Mouse (Mus musculus): ENCODE data around the gene Mus81. TPM values are rescaled to one million over a fixed set of nuclear protein-coding genes. Genes with fewer than 3 reads are reported as not detected.

The Mus81 gene
- 10 to 100 TPM; 17.1 to 18.7 TPM for total RNA-seq (2023)

DNA sequence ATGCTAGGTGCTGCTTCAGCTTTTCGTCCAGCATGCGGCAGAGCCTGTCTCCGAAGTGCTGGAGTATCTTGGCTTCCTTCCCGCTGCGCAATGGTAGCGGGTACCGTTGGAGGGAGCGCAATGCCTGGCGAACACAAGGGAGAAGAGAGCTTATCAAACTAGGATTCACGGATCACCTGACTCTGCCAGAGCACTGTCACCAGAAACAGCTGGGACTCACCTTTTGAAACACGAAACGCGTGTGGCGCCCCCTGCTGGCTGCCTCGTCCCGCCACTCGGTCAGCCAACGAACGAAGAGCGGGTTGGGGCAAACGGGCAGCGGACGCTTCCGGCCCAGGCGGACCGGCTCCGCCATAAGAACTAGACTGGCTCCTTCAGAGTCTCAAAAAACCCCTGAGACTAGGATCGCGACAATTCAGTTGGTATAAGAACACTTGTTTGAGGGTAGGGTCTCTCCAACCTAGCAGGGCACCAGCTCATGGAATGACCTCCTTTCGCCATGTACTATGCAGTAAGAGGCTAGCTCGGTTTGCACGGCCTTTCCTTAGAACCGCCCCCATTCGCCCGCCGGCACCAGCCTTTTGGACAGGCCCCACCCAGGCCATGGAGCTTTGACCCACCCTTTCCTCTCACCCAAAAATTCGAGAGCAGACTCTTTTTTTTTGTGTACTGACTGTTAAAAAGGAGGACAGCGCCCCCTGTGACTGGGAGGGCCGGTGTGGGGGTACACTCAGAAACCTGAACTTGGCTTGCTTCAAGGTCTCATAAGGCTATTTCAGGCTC is at the start of gene Mus81:
Mus81 (minus strand) TSS at position 635 of the 783 bp plus-strand sequence.

DNA sequence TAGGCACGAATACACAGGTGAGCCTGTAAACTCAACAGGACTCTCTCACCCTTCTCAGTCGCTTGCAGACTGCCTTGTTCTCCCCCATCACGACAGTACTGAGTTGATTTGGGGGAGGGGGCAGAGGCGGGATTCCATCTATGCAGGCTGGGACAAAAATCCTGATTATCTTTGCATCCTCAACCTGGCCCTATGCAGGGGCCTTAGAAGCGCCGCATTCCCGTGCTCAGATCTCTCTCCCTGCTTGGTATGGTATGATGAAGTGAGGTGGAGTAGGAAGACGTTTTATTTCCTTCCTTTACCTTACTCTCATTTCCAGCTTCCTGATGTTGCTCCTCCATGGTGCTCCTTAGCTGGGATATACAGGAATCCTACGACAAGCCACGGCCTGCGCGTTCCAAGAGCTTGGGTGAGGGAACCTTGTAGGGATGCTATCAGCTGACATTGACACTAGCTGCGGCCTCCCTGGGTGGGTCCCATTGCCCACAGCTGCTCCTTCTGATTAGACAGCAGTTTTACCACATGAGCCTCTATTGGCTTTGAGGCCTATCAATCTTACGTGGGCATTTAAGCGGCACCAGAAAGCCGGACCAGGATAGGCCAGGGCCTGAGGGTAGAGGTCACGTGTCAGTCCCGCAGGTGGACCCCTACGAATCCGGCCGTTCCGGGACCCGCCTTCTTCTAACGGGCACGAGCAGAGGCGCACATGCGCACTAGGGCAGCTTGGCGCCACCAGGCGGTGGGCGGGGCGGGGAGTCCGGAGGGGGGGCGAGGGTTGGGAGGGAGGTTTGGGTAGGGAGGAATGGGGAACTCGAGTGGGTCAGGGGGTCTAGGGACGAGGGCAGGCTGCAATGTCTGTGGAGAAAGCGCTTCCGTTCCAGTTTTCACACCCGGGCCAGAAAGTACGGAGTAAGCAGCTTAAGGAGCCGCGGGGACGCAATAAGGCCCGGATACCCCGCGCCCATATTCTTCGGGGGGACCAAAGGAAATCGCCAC is 22.1 kb upstream of the Mus81 start, which contains the start of gene Snx32:
Snx32 (minus strand) TSS at position 508 of the 996 bp plus-strand sequence.

DNA sequence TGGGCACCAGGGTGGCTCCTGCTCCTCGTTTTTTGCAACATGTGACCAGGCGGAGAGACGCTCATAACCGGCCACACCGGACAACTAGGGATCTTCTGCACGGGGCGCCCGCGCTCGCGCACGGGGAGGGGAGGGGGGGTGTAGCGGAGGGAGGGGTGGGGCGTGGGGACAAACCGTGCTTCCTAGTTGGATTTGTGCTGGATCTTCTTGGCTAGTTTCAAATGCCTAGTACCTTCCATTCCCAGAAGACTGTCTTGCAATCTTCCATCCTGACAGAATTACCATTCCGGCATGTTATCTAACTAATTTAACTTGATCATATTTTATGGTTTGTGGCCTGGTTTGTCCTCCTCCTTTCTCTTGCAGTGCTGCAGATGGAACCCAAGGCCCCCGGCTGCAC is 15.5 kb upstream of the Mus81 start, which contains the start of gene 1700020D05Rik:
1700020D05Rik (minus strand) TSS at position 101 of the 400 bp plus-strand sequence.

DNA sequence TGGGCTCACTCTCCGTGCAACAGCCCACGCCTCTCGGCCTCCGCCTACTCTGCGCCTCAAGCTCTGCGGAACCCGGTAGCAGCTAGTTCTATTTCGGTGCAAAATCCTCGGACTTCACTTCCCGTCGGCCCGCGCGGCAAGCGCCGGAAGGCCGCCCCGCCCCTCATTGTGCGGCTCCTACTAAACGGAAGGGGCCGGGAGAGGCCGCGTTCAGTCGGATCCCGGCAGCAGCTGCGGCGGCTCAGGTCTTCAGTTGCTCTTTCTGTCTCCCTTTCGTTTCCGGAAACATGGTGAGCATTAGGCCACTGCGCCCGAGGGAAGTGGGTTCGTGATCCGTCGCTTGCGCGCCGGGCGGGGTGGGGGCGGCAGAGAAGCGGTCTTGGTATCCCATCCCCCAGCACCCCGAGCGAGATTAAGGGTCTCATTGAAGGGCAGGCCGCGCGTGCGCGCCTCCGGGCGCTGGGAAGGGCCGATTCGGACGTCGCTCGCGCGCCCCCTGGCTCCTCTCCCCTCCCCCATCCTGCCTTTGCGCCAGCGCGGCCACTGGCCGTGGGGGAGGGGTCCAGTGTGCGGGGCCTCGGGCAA is 2.2 kb upstream of the Mus81 start, which contains the start of gene Cfl1:
Cfl1 (plus strand) TSS at position 143 of the 585 bp plus-strand sequence.

DNA sequence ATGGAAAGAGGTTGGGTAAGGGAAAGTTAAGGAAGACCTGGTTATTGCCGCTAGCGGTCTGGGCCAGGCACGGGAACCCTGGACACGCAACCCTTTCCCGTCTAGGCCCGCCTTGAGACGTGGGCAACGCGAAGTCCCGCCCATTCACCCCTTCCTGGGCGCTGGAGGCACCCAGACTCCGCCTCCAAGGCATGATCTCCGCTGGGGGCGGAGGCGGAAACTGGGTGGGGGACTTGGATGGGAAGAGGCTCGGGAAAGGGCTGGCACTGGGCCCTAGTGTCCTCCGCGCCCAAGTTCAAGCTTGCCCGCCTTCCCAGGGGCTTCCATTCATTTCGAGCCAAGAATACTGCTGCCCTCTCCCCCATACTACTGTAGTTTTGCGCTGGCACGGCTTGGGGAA is 14.5 kb downstream of the Mus81 start, which contains the start of gene Efemp2:
Efemp2 (plus strand) TSS at position 235 of the 400 bp plus-strand sequence.

DNA sequence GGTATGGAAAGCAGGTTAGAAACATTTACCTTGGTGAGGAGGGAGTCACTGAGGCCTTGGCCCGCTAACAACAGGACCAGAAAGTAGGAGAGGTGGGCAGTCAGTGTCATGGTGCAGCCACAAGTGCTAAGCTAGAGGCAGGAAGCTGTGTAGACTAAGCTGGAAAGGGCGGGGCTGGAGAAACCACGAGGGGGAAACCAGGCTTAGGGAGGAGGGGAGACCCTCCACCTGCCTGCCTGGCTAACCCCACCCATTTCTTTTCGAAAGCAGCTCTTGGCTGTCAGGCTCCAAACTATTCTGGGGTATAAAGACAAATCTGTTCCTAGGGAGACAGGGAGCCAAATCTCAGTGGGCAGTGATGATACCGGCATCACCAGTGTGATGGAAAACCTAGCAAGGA is 19.8 kb downstream of the Mus81 start, which contains the start of gene Ctsw:
Ctsw (minus strand) TSS at position 134 of the 400 bp plus-strand sequence.

DNA sequence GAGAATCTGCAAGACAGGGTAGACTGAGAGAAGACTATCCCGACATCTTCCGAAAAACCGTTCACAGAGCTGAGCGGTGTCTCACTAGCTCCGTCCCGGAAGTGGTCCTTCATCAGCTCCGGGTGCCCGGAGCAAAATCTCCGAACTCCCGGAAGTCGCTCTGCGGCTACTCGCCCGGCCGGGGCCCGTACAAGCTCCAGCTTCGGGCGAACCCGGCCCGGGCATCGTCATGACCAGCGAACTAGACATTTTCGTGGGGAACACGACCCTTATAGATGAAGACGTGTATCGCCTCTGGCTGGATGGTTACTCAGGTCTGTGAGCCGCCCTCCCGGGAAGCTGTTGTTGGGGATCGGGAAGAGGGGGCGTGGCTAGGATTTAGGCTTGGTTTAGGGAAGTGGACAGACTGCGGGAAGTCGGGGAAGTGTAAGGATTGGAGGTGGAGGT is 27.7 kb downstream of the Mus81 start, which contains the start of gene Fibp:
Fibp (plus strand) TSS at position 151 of the 447 bp plus-strand sequence.

DNA sequence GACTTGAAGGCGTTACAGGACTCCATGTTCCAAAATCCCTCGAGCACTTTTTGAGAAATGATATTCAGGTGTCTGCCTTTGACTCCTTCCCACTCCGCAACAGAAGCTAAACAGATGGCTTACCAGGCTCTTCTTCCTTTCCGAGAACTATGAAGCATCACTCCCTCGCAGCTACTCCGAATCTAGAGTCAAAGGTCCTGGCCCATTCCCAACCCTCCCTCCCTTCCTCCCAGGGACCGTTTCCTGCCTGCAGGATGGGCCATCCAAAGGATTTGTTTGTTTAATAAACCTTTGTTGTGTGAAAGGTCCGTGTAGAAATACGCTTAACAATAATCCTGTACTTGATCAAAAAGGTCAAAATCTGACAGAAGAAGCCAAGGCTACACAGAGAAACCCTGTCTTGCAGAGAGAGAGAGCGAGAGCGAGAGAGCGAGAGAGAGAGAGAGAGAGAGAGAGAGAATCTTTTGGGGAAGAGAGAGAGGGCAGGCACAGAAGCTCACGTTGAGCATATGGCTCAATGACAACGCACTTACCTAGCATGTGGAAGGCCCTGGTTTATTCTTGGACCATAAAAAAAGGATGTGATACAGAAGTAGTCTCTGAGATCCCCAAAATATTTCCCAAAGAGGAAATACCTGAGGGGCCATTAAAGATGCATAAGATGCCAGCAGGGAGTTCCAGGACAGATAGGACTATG is 30.3 kb downstream of the Mus81 start, which contains the start of gene Ccdc85b:
Ccdc85b (minus strand) TSS at position 149 of the 697 bp plus-strand sequence.

DNA sequence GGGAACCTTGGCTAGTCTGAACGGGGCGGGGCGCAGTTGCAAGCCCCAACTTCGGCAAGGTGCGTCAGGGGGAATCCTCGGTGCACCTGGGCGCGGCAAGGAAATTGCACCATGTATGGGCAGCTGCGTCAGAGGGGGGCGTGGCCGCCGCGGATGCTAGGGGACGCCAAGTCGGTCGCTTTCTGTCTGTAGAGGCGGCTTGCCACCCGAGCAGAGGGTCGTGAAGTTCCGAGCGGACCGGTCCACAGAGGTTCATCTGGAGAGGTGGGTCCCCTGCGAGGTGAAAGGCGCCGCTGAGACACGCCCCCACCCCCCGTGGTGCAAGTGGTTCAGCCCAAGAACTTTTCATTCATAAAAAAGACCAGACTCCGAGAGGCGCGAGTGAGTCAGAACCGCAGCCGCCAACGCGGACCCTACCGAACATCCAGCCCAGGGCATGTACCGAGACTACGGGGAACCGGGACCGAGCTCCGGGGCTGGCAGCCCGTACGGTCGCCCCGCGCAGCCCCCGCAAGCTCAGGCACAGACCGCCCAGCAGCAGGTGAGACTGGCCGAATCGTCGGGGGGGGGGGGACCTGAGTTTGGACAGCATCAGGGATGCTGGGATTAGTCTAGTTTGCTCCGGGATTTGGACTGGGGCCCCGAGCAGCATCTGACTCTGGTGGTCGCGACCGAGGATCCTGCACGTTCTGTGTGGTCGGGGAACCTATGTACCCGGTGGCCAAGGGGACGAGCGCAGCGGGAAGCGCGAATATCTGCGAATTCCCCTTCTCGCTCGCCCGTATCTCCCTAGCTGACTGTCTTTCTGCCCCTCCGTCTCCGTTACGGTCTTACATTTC is 40.5 kb downstream of the Mus81 start, which contains the start of gene Fosl1:
Fosl1 (plus strand) TSS at position 33 of the 839 bp plus-strand sequence.

Other genes with a start within 250 kb of the Mus81 start
- 100 to 1,000 TPM in 1 of 2 experiments, 10 to 100 TPM in 1; 91.2 to 101 TPM for gene Pacs1, start 215.3 kb downstream of the Mus81 start, total RNA-seq (2023)
- gene Sf3b2, start 192.9 kb downstream of the Mus81 start, total RNA-seq (2023), result 100 to 1,000 TPM; 203 to 204 TPM
- gene Gal3st3, start 190.1 kb downstream of the Mus81 start, total RNA-seq (2023), result not detected
- gene Catsper1, start 152.7 kb downstream of the Mus81 start, total RNA-seq (2023), result not detected
- not detected for gene Cst6, start 138.8 kb downstream of the Mus81 start, total RNA-seq (2023)
- 10 to 100 TPM; 20.3 to 20.6 TPM for gene Eif1ad, start 121.7 kb downstream of the Mus81 start, total RNA-seq (2023)
- 10 to 100 TPM; 77.5 to 94.0 TPM for gene Banf1, start 121.2 kb downstream of the Mus81 start, total RNA-seq (2023)
- 10 to 100 TPM; 89.1 to 96.6 TPM for gene Sart1, start 99.7 kb downstream of the Mus81 start, total RNA-seq (2023)
- gene Tsga10ip, start 85.9 kb downstream of the Mus81 start, total RNA-seq (2023), result not detected
- 100 to 1,000 TPM; 104 to 121 TPM for gene Drap1, start 63.4 kb downstream of the Mus81 start, total RNA-seq (2023)
- 10 to 100 TPM; 36.4 to 36.5 TPM for gene AI837181, start 63.3 kb downstream of the Mus81 start, total RNA-seq (2023)
- 10 to 100 TPM; 37.1 to 40.2 TPM for gene Fosl1, start 40.9 kb downstream of the Mus81 start, total RNA-seq (2023)
- gene Ccdc85b, start 30.5 kb downstream of the Mus81 start, total RNA-seq (2023), result 1 to 10 TPM; 1.6 TPM
- gene Fibp, start 27.8 kb downstream of the Mus81 start, total RNA-seq (2023), result 10 to 100 TPM; 47.8 to 53.1 TPM
- gene Ctsw, start 19.9 kb downstream of the Mus81 start, total RNA-seq (2023), result not detected
- gene Efemp2, start 14.4 kb downstream of the Mus81 start, total RNA-seq (2023), result 1 to 10 TPM in 1 of 2 experiments, under 1 TPM in 1; 0.53 to 1.8 TPM
- gene Cfl1, start 2.1 kb upstream of the Mus81 start, total RNA-seq (2023), result 1,000 to 10,000 TPM; 1,642 to 1,678 TPM
- gene 1700020D05Rik, start 15.4 kb upstream of the Mus81 start, total RNA-seq (2023), result 1 to 10 TPM; 1.2 to 1.4 TPM
- gene Snx32, start 22.1 kb upstream of the Mus81 start, total RNA-seq (2023), result 1 to 10 TPM; 6.2 to 6.6 TPM
- under 1 TPM in 1 of 2 experiments, not detected in 1; 0.18 TPM for gene Ovol1, start 72.2 kb upstream of the Mus81 start, total RNA-seq (2023)
- gene Ap5b1, start 79.6 kb upstream of the Mus81 start, total RNA-seq (2023), result 10 to 100 TPM; 72.1 to 79.9 TPM
- 100 to 1,000 TPM; 164 to 169 TPM for gene Rnaseh2c, start 113.5 kb upstream of the Mus81 start, total RNA-seq (2023)
- 10 to 100 TPM; 63.2 to 72.7 TPM for gene Kat5, start 121.8 kb upstream of the Mus81 start, total RNA-seq (2023)
- 10 to 100 TPM; 72.2 to 81.3 TPM for gene Rela, start 149.1 kb upstream of the Mus81 start, total RNA-seq (2023)
- gene Sipa1, start 175.3 kb upstream of the Mus81 start, total RNA-seq (2023), result 100 to 1,000 TPM; 201 to 208 TPM
- 10 to 100 TPM; 80.6 to 97.7 TPM for gene Map3k11, start 200.3 kb upstream of the Mus81 start, total RNA-seq (2023)
- gene Pcnx3, start 200.5 kb upstream of the Mus81 start, total RNA-seq (2023), result 10 to 100 TPM; 81.9 to 82.5 TPM
- gene Kcnk7, start 216.0 kb upstream of the Mus81 start, total RNA-seq (2023), result under 1 TPM in 1 of 2 experiments, not detected in 1; 0.77 TPM
- 100 to 1,000 TPM; 146 to 165 TPM for gene Ehbp1l1, start 237.9 kb upstream of the Mus81 start, total RNA-seq (2023)
- 10 to 100 TPM; 54.5 to 58.8 TPM for gene Fam89b, start 241.3 kb upstream of the Mus81 start, total RNA-seq (2023)